Mouse (Mus musculus) natural killer cell, adult 2 months (primary cell): ENCODE results near the gene Cxcl17.

ENCODE experiments used
- DNase-seq, 2 experiments: peaks; one replicate each; pipeline ENCODE4 v3.0.0; 2022; ENCODE audit warnings: low spot score in 2 of 2

Cxcl17 gene

DNA sequence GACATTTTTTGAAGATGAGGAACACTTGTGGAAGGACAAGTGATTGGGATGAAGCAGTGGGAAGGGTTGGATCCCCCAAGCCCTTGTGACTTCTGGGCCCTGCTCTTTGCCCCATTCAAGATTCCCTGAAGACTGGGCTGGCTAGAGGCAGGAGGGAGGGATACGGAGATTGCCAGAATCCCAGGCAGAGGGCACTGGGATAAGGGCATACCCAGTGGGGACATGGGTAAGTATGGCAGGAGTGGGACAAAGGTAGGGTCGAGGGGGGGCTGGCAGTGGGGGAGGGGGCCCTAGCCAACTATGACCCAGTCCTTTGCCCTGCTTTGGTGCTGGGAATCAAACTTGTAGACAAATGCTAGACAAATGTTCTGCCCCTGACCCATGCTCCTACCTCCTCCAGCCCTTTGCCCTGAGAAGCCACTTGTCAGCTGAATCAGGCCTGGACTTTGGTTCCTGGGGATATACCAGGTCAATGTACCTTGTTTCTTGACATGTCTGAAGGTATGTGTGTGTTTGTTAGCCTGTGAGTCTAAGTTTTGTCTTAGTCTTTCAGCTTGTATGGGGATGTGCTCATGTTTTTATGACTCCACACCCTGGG lies 20.7 kb downstream of the Cxcl17 start:
- no peak for DNase-seq

DNA sequence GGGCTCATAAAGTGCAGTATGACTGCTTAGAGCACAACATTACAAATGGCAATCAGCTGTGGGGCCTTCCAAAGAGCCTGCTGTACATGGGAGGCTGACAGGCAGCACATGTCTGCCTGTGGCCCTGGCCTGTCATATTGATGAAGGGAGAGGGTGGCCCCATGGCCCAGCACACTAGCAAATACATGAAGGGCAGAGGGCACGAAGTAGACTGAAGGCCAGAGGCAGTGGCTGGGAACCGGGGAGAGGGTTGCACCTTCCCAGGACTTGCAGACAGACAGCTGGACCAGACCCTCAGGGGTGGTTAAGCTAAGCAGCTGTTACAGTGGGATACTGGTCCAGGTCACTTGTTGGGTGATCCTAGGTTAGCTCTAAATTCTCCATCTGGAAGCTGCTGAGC lies 21.7 kb downstream of the Cxcl17 start:
- no peak for DNase-seq

DNA sequence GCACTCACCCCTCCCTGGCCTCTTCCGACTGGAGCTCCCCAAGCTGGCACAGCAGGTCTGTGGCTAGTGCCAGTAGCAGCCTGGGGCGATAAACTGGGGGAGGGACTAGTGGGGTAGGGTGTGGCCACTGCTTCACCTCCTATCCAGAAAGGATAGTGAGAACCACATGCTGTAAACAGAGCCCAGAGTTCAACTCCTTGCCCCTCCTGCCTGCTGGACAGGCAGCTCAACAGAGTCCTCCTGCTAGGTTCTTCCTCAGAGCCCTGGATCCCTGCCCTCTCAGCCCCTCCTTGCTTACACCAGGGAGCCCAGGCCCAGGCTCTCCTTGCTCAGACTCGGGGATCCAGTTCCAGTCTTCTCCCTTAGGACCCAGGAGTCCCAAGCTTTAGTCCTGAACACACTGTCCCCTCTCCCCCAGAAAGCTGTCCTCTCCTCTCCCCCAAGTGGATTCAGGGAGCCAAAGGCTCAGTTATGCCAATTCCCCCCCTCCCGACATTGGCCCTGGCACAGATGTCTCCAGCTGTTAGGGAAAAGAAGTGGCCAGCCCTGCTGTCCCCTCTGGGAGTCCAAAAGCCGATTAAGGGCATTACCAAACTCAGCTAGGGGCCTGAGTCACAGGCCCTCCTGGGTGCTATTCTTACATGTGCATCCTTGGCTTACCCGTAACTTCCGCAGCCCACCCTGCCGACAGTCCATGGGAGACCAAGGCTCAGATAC lies 22.5 kb downstream of the Cxcl17 start:
- DNase-seq: no peak

DNA sequence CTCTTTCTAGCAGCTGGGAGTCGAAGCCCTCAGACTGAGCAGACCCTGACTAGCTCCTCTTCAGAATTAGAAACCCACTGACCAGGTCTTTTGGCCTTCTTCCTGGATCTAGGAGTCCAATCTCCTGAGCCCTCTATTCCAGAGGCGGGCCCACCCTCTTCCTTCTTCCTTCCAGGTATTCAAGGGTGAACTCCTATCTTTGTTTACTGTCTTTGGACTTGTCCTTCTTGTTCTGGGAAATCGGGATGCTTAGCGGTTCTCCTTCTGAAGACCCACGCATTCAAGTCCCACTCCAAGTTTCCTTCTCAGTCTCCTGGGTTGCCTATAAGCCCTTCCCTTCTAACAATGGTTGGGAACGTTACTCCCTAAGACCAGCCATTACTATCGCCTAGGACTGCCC lies 23.8 kb downstream of the Cxcl17 start:
- DNase-seq: no peak

DNA sequence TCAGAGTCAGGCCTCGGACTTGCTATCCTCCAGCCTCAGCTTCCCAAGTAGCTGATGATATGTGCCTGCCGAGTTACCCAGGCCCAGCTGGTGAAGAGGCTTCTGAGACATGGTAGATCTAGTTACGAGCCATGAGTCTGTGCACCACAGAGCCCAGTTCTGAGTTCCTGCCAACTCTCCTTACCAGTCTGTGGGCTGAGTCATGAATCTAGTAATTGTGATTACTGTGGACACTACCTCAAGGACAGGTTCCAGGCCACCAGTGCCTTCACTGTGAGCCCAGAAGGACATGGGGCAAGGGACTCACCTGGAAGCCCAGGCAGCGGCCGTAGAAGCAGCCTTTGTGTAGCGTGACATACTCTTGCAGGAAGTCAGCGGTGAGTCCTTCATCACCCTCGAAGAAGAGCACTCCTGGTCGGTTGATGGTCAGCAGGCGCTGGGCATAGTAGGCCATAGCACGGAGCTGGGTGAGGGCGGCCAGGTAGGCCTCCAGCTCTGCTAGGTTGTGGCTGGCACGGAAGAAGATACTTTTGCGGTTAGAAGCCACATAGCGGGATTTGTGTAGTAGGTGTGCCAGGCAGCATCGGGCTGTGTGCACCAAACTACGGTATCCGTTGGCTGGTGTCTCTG lies 24.8 kb downstream of the Cxcl17 start:
- DNase-seq: no peak

DNA sequence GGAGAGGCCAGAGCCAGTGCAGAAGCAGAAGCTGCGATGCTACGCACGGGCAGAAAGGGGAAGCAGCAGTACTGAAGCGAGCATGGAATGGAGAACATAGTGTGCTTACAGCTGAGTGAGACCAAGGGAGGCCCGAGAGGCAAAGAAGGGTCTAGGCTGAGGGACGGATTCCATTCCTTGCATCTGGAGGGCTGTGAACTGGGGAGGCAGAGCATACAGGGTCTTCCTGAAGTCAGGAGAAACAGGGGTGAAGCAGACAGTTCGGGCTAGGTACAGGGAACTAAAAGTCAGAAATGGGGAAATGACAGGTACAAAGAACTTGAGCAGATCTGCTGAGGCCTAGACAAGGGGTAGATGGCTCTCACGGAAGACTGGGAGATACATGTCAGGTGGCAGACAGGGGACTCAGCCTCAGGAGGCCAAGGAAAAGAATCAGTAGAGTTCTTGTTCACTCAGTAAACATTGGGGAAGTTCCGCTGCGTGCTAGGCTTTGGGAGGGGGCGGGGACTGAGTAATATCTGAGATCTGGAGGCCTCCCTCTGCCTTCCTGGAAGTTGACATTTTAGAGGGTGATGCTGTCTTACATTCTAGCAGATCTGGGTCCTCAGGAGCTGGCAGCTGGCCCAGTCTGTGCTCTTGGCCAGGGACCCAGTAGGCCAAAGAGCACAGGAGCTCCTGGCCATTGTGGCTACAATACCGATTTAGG lies 26.7 kb downstream of the Cxcl17 start:
- peak in 1 of 2 experiments; percentile 58 for DNase-seq

DNA sequence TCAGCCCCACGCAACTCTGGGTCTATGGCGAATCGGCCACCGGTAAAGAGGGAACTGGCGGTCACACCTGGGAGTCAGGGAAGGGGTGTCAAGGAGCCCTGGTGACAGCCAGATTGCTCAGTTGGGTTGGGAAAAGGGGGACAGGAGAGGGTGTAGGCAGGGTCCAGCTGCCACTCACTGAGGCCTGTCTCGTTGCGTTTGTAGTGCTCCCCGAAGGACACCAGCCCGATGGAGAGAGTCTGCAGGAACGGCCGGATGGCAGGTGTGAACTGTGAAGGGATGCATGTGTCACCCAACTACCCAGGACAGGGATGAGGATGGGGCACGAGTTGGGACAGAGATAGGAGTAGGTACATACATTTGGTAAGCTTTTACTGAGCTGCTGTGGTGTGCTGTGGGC lies 27.4 kb downstream of the Cxcl17 start:
- no peak for DNase-seq

DNA sequence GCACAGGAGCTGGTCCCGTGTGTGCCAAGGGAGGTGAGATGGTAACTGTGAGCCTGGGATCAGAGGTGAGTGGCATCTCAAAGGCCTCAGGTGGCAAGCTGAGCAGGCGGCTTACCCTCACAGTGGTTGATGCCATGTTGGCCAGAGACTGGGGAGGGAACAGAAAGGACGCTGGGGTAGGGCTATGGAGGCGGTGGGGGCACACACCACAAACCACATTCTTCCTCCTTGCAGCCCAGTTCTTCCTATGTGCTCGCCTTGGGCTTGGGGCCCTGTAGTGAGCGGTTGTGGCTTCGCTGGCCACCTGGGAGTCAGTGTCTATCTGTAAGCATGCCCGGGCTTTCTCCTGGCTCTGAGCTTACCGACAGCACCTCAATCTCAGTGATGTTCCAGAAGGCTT lies 27.9 kb downstream of the Cxcl17 start:
- DNase-seq: no peak

DNA sequence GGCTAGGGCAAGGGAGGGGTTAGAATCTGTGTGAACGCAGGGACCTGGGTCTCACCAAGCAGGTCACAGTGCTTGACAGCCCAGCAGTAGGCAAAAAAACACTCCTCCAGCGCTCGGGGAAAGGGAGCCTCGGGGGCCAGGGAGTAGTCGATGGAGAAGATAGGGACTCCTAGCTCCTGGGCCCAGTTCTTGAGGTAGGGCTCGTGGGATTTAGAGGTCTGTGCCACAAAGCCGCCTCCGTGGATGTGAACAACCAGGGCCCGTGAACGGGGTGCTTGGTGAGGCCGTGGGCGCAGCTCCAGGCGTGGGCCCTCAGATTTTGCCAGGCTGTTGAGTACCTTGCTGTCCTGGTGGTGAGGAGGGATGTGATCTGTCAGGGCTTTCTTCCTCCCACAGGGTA lies 28.4 kb downstream of the Cxcl17 start:
- no peak for DNase-seq

DNA sequence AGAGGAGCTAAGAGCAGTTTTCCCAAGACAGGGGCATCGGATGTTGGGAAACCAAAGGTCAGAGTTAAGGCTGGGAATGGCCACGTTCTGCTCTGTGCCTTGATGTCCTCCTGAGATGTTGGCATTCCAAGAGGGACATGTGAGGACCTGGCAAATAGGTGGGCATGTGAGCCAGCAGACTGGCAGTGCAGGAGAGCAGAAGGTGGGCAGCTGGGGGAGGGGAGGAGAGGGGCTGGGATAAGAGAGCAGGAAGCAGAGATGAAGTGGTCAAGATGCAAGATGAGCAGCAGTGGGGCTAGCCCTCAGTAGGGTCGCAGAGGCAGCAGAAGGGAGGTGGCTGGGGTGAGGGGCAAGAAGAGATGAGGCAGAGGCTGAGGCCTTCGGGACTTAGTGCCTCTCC lies 28.8 kb downstream of the Cxcl17 start:
- DNase-seq: no peak

DNA sequence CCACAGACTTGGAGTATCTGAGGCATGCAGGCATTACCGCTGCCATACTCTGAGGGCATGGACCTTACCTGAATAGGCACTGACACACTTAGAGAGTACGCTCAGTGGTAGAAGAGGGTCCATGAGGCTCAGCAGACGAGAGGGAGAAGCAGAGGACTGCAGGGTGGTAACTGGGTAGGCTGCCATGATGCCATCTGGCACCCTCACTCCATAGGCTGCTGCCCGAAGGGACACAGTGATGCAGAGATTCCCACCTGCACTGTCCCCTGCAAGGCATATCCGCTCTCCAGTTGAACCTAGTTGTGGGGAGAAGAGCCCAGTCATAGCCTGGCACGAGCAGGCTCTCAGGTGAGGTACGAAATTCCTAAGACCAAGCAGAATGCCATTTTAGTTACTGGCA lies 29.3 kb downstream of the Cxcl17 start:
- DNase-seq: no peak

DNA sequence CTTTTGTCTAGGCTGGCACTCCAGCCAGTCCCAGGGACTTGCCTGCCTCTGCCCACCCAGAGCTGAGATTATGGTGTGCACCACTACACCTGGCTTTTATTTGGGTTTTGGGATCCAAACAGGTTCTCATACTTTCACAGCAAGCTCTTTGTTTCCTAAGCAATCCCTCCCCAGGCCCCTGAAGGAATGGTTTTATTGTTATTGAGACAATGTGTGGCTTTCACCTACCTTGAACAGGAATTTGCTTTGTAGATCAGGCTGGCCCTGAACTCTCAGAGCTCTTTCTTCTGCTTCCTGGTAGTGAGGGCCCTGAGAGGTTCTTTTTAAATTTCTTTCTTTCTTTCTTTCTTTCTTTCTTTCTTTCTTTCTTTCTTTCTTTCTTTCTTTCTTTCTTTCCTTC lies 30.1 kb downstream of the Cxcl17 start:
- no peak for DNase-seq

DNA sequence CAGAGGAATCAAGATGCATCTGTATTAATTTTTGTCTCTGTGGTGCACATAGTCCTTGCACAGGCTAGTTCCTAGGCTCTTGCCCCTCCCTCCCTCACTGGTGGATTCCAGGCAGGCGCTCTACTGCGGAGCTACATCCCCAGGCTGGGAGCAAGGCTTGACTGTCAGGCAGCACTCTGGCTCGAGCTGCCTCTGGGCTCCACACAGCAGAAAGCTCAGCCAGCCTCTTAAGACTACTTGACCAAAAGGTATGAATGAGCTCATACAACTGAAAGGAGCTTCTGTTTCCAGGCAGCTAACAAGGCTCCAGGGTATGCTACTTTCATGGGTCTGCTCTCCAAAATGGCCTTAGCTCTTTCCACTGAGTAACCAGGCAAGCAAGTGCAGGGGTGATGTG lies 31.4 kb downstream of the Cxcl17 start:
- no peak for DNase-seq

DNA sequence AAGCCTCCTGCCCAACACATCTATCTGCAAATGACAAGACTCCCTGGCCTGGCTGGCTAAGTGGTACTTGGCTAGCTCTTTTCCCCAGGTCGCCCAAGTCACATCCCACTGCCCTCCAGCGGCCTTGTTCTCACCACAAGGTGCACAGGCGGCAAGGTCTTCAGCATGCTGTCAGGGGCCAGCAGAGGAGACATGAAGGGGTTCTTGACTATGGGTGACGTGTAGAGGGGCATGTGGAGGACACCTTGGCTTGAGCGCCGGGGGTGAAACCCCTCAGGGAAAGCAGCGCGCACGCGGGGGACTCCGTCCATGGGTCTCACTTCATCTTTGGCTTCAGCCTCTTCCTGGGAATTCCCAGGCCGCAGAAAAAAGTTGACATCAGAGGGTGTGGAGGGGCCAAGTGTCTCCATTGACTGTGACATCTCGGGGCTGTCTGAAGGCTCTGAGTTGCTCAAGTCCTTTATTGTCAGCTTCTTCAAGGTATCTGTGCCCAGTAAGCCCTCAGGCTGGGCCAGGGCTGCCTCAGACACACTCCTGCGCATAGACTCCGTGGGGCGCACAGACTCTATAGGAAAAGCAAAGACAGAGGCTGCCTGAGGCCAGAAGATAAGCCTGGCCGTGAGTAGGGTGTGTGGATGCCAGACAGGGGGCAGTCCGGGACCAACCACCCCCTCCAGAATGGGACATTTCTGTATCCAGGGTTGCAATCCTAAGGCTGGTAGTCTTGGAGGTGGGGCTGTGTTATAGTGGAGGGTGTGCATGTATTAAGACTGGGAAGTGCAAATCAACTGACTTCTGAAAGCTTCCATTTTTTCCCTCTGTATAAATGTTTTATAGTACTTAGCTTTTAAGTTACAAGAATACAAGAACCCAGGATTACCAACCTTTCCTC lies 32.0 kb downstream of the Cxcl17 start:
- DNase-seq: no peak

DNA sequence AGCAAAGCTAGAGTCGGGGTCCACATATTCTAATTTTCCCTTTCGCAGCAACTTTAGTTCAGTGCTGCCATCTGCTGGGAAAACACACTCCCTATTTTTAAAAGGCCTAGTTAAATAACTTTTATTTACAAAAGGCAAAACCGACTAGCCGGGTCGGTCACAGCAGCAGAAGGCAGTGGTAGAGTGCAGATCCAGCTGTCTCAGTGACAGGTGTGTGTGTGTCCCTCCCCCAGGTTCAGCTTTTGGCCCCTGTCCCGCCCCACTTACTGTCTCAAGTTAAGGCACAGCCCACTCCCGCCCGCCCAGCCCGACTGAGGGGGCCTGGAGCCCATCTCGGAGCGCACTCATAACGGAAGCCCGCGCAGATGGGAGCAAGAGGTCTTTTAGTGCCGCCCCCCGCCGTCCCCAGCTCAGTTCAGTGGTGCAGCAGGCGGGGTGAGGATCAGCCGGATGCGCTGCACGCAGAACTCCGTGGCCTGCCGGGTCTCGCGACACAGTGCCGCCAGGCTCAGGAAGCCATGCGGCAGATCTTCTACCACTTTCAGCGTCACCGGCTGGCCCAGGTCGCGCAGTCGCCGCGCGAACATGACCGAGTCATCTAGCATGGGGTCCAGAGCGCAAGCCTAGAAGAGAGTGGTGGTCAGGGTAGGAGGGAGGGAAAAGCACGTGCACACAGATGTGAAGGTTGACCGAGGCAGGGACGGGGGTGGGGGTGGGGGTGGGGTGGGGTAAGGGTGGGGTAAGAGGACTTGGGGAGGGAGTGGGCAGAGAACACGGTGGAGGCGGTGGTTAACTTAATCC lies 32.9 kb downstream of the Cxcl17 start:
- peak; percentile 68 to 76 for DNase-seq

DNA sequence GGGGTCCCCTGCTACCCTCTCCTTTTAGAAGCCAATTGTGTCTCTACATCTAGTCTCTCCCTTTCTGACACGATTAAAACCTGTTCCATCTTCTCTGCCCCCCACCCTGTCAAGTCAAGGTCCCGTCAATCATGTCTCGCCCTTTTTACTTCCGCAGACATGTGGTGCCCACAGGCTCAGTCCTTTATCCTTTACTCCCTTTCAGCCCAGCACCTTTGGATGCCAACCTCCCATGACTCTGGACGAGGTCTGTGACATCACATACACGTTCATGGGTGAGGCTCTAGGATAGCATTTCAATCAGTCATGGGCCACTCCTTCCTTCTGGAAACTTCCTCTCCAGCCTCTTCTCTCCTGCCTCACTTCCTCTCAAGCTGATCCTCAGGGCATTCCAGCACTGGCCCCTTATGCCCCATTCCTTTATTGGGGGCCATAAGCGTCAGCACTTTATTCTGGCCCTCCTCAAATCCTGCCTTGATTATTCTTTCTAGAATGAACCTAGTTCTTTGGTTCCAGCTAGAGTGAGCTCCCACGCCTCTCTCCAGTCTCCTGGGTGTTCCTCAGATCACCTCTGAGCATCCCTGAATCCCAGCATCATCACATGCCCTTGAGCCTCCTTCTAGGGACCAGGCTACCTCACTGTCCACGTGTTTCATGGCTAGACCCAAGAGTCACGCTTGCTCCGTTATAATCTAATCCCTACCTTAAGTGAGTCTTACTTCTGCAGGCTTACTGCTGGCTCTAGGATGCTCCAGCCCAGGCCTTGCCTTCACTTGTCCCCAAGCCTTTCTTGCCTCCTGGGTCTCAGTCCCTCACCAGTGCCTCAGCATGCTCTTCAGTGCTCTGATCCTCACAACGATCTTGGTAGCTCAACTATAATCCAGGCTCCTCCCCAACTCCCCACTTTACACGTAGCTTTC lies 34.2 kb downstream of the Cxcl17 start:
- DNase-seq: no peak

DNA sequence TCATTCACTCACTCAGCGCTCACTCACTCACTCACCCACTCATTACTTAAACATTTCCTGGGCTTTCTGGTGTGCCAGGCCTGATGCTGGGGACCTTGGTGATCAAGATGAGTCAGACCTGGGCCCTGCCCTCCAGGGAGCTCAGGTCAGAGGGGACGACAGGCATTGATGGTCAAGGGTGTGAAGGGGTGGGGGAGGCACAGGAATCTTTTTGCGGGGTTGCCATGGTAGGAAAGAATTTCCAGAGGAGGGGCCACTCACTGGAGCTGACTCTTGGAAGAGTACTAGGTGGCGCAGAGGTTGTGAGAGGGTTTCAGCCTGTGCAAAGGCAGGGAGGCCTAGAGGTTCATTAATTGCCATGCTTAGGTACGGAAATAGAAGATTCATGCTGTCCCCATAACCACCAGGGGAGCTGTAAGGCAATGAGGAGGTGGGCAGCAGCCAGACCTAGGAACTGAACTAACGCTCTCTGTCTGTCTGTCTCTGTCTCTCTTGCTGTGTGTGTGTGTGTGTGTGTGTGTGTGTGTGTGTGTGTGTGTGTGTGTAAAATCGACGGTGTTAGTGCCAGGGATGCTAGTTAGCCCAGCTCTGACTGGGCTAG lies 35.5 kb downstream of the Cxcl17 start:
- DNase-seq: no peak

DNA sequence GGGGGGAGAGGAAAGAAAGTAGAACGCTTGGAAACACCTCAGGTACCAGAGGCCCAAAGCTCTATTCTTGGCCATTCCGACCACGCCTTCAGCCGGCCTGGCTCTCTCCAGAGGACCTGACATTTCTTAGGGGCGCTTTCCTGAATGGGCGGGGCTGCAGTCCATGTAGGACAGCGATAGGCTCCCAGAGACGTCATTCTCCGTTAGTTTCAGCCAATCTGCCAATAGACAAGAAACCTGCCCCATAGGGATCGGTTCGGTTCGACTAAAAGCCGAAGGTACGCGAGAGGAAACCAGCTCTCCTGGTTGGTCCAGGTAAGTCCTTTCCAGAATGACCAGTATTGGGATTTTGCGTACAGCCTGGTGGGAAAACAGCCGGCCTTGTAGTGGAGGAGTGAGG lies 36.1 kb downstream of the Cxcl17 start:
- no peak for DNase-seq

DNA sequence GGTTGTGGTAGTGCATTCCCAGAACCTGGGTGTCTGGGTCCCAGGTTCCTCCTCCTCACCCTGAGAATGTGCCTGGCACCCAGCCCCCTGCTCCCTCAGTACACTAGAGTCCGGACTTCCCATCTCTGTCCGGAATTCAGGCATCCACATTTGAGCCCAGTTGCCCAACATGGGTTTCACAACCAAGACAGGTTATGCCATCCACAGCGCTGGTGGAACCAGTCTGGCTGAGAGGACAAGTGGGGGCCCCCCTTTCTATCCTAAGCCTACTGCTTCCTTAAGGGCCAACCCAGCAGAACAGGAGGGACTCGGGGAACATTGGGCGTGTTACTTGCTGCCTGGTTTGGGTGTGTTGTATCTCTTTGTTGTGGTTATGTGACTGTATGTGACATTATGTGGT lies 40.2 kb downstream of the Cxcl17 start:
- DNase-seq: no peak
